ENCODE assay signal across 9 mouse cellular contexts in the genomic region with DNA sequence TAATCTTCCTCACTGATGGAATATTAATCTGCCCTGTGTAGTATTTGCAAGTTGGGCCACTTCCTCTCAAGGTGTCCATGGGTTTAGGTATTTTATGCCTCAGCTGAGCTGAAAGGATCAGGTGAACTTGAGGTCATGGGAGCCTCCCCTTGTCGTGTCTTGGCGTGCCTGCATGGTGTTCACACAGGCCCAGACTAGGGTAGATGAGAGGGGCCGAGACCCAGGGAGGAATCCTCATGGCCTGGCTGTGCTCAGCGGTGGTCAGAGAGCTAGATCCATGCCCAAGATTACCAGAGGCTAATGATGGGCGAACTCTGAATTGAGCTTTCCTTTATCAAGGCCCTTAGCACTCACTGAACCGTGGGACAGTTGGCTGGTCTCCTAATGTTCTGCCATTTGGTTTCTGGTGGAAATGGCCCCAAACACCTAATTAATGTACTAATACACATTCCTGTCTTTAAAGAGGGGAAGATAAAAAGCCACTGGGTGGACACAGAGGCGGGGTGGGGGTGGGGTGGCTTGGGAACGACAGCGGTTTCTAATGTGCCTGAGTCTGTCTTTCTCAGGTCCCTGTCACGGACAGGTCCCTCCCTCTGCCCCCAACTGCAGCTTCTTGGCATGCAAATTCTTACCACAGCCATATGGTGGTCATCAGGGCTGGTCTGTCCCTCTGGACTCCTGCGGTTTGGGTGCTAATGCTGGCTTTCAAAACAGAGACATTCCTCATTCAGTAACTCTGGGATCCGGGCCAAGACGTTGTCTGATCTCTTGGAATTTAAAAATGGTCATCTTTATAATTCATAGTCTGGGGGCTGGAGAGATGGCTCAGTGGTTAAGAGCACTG. TPM values are rescaled to one million over a fixed set of nuclear protein-coding genes. Genes with fewer than 3 reads are reported as not detected.
DNase-seq lines count a peak whose midpoint lies in the region; ATAC-seq and TF ChIP-seq lines count a peak whose summit lies in the region.
"Had no signal": no experiment of that assay in that cellular context is flagged by ENCODE, and none has a peak within 500 bp of the region (broad histone marks: within the 10 kb centered on the region; RNA-seq: fewer than 3 reads in every experiment).

No protein-coding gene starts in this region.

- no peak overlapping the region for H3K4me2 ChIP-seq in forebrain, embryonic 11.5 days (ENCODE audit: low read depth, low read length, severe bottlenecking)
- no peak overlapping the region for H3K4me2 ChIP-seq in forebrain, postnatal 0 days (ENCODE audit: low read depth)
- H3K4me2 ChIP-seq in embryonic facial prominence, embryonic 11.5 days (ENCODE audit: low read depth, low read length) = no peak overlapping the region

- no peak for TF ChIP-seq CTCF in forebrain, postnatal 0 days (IDR thresholded peaks at IDR 0.05; ENCODE audit: low read depth)

- peak; percentile 39; the same call in 1 of the 2 replicates for ATAC-seq in forebrain, embryonic 11.5 days (replicated peaks; ENCODE audit: low FRiP score)
- ATAC-seq in forebrain, postnatal 0 days = no peak
- ATAC-seq in embryonic facial prominence, embryonic 11.5 days (replicated peaks; ENCODE audit: insufficient number of reproducible peaks, low FRiP score, low TSS enrichment, low read depth) = peak; percentile 54; the same call in 1 of the 2 replicates
- no peak for ATAC-seq in CD4-positive, CD25-positive, alpha-beta regulatory T cell, adult 4 months

- H3K27me3 ChIP-seq in forebrain, embryonic 11.5 days (ENCODE audit: control insufficient read depth, insufficient read depth, low read length) = no peaks in the 10 kb centered on the region
- no peaks in the 10 kb centered on the region for H3K27me3 ChIP-seq in forebrain, postnatal 0 days (ENCODE audit: insufficient read depth, low read length)
- H3K27me3 ChIP-seq in embryonic facial prominence, embryonic 11.5 days (ENCODE audit: control insufficient read depth, insufficient read depth, low read length) = no peaks in the 10 kb centered on the region

- peaks cover 2% of the 10 kb centered on the region; the same call in 1 of the 2 replicates for H3K4me1 ChIP-seq in forebrain, embryonic 11.5 days (replicated peaks; ENCODE audit: control insufficient read depth, insufficient read depth, low read length)
- no peaks in the 10 kb centered on the region for H3K4me1 ChIP-seq in forebrain, postnatal 0 days (ENCODE audit: insufficient read depth)
- no peaks in the 10 kb centered on the region; the same call in 1 of the 2 replicates for H3K4me1 ChIP-seq in embryonic facial prominence, embryonic 11.5 days (ENCODE audit: control insufficient read depth, insufficient read depth, low read length)

- no peak overlapping the region for H3K27ac ChIP-seq in forebrain, embryonic 11.5 days (ENCODE audit: low read depth, low read length)
- H3K27ac ChIP-seq in forebrain, postnatal 0 days (ENCODE audit: low read depth, low read length) = no peak overlapping the region
- no peak overlapping the region for H3K27ac ChIP-seq in embryonic facial prominence, embryonic 11.5 days (replicated peaks; ENCODE audit: low read depth, low read length)

- no peaks in the 10 kb centered on the region for H3K9me3 ChIP-seq in forebrain, embryonic 11.5 days (ENCODE audit: control insufficient read depth, low read length)
- H3K9me3 ChIP-seq in forebrain, postnatal 0 days (ENCODE audit: low read length) = no peaks in the 10 kb centered on the region
- no peaks in the 10 kb centered on the region for H3K9me3 ChIP-seq in embryonic facial prominence, embryonic 11.5 days (replicated peaks; ENCODE audit: control insufficient read depth, low read length)

- H3K4me3 ChIP-seq in forebrain, embryonic 11.5 days (ENCODE audit: low read depth, low read length) = no peak overlapping the region
- H3K4me3 ChIP-seq in forebrain, postnatal 0 days (ENCODE audit: low read depth, low read length) = no peak overlapping the region
- H3K4me3 ChIP-seq in embryonic facial prominence, embryonic 11.5 days (ENCODE audit: low read depth, low read length) = no peak overlapping the region

- no peak overlapping the region for H3K9ac ChIP-seq in forebrain, embryonic 11.5 days (ENCODE audit: low read length)
- H3K9ac ChIP-seq in forebrain, postnatal 0 days = no peak overlapping the region
- no peak overlapping the region for H3K9ac ChIP-seq in embryonic facial prominence, embryonic 11.5 days (replicated peaks; ENCODE audit: low read length)

- WGBS in forebrain, embryonic 11.5 days = 45% methylated on average over 13 of the region's 13 CpGs
- WGBS in forebrain, postnatal 0 days = 43% methylated on average over 13 of the region's 13 CpGs
- WGBS in embryonic facial prominence, embryonic 11.5 days = 73% methylated on average over 13 of the region's 13 CpGs

- no peaks in the 10 kb centered on the region for H3K36me3 ChIP-seq in forebrain, embryonic 11.5 days (ENCODE audit: control insufficient read depth, insufficient read depth, low read length)
- no peaks in the 10 kb centered on the region for H3K36me3 ChIP-seq in forebrain, postnatal 0 days (ENCODE audit: insufficient read depth)
- no peaks in the 10 kb centered on the region for H3K36me3 ChIP-seq in embryonic facial prominence, embryonic 11.5 days (replicated peaks; ENCODE audit: control insufficient read depth, insufficient read depth, low read depth, low read length)

- no peak for DNase-seq in forebrain, embryonic 11.5 days (ENCODE audit: low spot score)
- no peak for DNase-seq in forebrain, postnatal 0 days
- DNase-seq in 3T3-L1 (ENCODE audit: low read depth, low spot score) = peak; percentile 96
- DNase-seq in embryonic facial prominence, embryonic 11.5 days (ENCODE audit: low spot score) = no peak
- DNase-seq in kidney, postnatal 36 days = peak; percentile 56 to 60
- no peak for DNase-seq in urinary bladder, adult 2 months (ENCODE audit: low spot score)
- DNase-seq in T-cell, adult 2 months (ENCODE audit: low spot score) = no peak
- DNase-seq: thymus, postnatal 36 days had no signal

RNA-seq across cellular contexts. Expression of gene Tmsb10, which starts 56.0 kb away (rescaled TPM):
- 2,631 and 2,769 TPM in 2 replicates for polyA plus RNA-seq in forebrain, embryonic 11.5 days (2014; fragmentation: Nextera tagmentation; extraction: Ambion mirVana)
- total RNA-seq in forebrain, postnatal 0 days (2014; rRNA removed) = 862 and 4,132 TPM in 2 replicates
- 5,770 and 6,801 TPM in 2 replicates for polyA plus RNA-seq in forebrain, postnatal 0 days (2015; fragmentation: Nextera tagmentation; extraction: Ambion mirVana)
- polyA plus RNA-seq in embryonic facial prominence, embryonic 11.5 days (2014; fragmentation: Nextera tagmentation; extraction: Ambion mirVana) = 3,323 and 3,355 TPM in 2 replicates
- polyA plus RNA-seq in urinary bladder, adult 2 months (2012; rRNA removed) = 471 and 572 TPM in 2 replicates
- polyA plus RNA-seq in CD4-positive, CD25-positive, alpha-beta regulatory T cell, adult 4 months (2017; shearing (Covaris generic)) = 1,000 to 10,000 TPM; 3,536 to 4,629 TPM

Comparison
In these comparisons a context has a peak if more than half of its experiments do, and no peak if none do; other contexts are left out.
1. ATAC-seq: peak in forebrain, embryonic 11.5 days (single experiment) and embryonic facial prominence, embryonic 11.5 days (single experiment); none in forebrain, postnatal 0 days (single experiment) and CD4-positive, CD25-positive, alpha-beta regulatory T cell, adult 4 months (single experiment).
2. DNase-seq: peak in 3T3-L1 (single experiment) and kidney, postnatal 36 days (2 of 2); none in forebrain, embryonic 11.5 days (single experiment), forebrain, postnatal 0 days (single experiment), embryonic facial prominence, embryonic 11.5 days (single experiment), urinary bladder, adult 2 months (single experiment) and T-cell, adult 2 months (single experiment).